Mouse (Mus musculus) MEL (cell line): Measurements from ENCODE around the gene Slc8a1.

Source experiments
- EP300 ChIP-seq, 2 experiments: IDR thresholded peaks; 2 replicates each; pipeline ENCODE4 v1.6.1; 2011; ENCODE audit warnings: improper control_type of control experiment in 2 of 2, low read length in 2 of 2, low read depth in 1 of 2, mild to moderate bottlenecking in 1 of 2
- GABPA ChIP-seq: IDR thresholded peaks from 2 replicates; pipeline ENCODE4 v1.6.1; 2012; ENCODE audit warnings: low read depth, mild to moderate bottlenecking, inconsistent platforms, low read length, improper control_type of control experiment, moderate library complexity
- HCFC1 ChIP-seq: IDR thresholded peaks from 2 replicates; pipeline ENCODE4 v1.6.1; 2012; ENCODE audit warnings: low read depth, mild to moderate bottlenecking, inconsistent platforms, low read length, improper control_type of control experiment, moderate library complexity
- POLR2A ChIP-seq, 2 experiments: IDR thresholded peaks; 2 replicates each; pipeline ENCODE4 v1.6.1; 2011 to 2012; ENCODE audit warnings: low read length in 2 of 2, mild to moderate bottlenecking in 2 of 2, control low read depth in 1 of 2, improper control_type of control experiment in 1 of 2, low read depth in 1 of 2, moderate library complexity in 1 of 2; ENCODE audit not compliant: control insufficient read depth in 1 of 2, insufficient read depth in 1 of 2, poor library complexity in 1 of 2
- UBTF ChIP-seq: IDR thresholded peaks from 2 replicates; pipeline ENCODE4 v1.6.1; 2012; ENCODE audit warnings: low read depth, mild to moderate bottlenecking, inconsistent platforms, low read length, improper control_type of control experiment, moderate library complexity, borderline replicate concordance; ENCODE audit not compliant: insufficient read depth
- ZC3H11A ChIP-seq: IDR thresholded peaks from 2 replicates; pipeline ENCODE4 v1.6.1; 2012; ENCODE audit warnings: low read depth, mild to moderate bottlenecking, inconsistent platforms, low read length, improper control_type of control experiment

DNA sequence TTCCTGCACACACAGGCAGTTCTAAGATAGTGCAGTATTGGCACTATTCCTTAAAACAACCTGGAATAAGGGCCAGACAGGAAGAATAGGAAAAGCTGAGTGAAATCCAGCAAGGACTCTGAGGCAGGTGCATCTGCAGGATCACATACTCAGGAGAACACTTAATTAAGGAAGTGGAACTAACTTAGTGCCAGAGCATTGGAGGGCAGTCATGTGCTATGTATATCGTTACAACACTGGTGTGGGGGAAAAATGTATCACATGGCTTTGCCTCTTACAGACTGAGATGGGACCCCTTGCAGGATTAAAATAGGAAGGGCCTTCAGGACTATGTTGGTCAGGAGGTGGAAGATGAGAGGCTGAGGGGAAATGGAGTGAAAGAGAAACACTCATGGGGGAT is 80.3 kb downstream of the Slc8a1 start:
- TF ChIP-seq GABPA: no peak
- no peak for TF ChIP-seq UBTF
- TF ChIP-seq HCFC1: no peak
- TF ChIP-seq POLR2A (IDR thresholded peaks at IDR 0.05; ENCODE audit: control insufficient read depth in 1 of 2, insufficient read depth in 1 of 2, low read depth in 1 of 2, low read length in 2 of 2, poor library complexity in 1 of 2): no peak
- no peak for TF ChIP-seq EP300 (IDR thresholded peaks at IDR 0.05; ENCODE audit: low read depth in 1 of 2, low read length in 2 of 2)
- TF ChIP-seq ZC3H11A: no peak
